Mouse (Mus musculus) heart, embryonic 10.5 days (tissue): ENCODE data around the gene Pdzk1ip1. TPM values are rescaled to one million over a fixed set of nuclear protein-coding genes. Genes with fewer than 3 reads are reported as not detected.

Source experiments
- DNase-seq: peaks from one replicate; pipeline ENCODE4 v3.0.0-alpha.2; 2017; ENCODE audit warnings: low spot score
- H3K27ac ChIP-seq: fragments of 300-500 bp; sonication (generic); 2 replicates; pipeline ENCODE4 v1.5.1; 2016; ENCODE audit warnings: mild to moderate bottlenecking
- H3K27me3 ChIP-seq: fragments of 300-500 bp; sonication (generic); 2 replicates; pipeline ENCODE4 v1.6.1; 2016; ENCODE audit warnings: mild to moderate bottlenecking; ENCODE audit not compliant: poor library complexity, insufficient read depth, severe bottlenecking
- H3K36me3 ChIP-seq: fragments of 300-500 bp; sonication (generic); 2 replicates; pipeline ENCODE4 v1.6.1; 2016; ENCODE audit warnings: mild to moderate bottlenecking, moderate library complexity
- H3K4me1 ChIP-seq: fragments of 300-500 bp; sonication (generic); 2 replicates; pipeline ENCODE4 v1.6.1; 2016; ENCODE audit warnings: mild to moderate bottlenecking
- H3K4me3 ChIP-seq: fragments of 300-500 bp; sonication (generic); 2 replicates; pipeline ENCODE4 v1.5.1; 2016; ENCODE audit warnings: mild to moderate bottlenecking, moderate library complexity
- H3K9me3 ChIP-seq: fragments of 300-500 bp; sonication (generic); 2 replicates; pipeline ENCODE4 v1.6.1; 2016; ENCODE audit warnings: mild to moderate bottlenecking, moderate library complexity
- WGBS: fragments of 180-500 bp; shearing (Covaris S2); methylation state at CpG from one replicate; pipeline ENCODE4 v1.1.7; 2016; 5-methylcytosine and 5-hydroxymethylcytosine counted together
- polyA plus RNA-seq: library from polyadenylated mRNA; unstranded; fragments of >200 nt; fragmentation: Nextera tagmentation; extraction: Ambion mirVana; gene quantifications from 2 replicates; pipeline ENCODE4 v1.2.1, GENCODE M21; 2016

The Pdzk1ip1 gene
- polyA plus RNA-seq: 19.5 and 29.4 TPM in 2 replicates

DNA sequence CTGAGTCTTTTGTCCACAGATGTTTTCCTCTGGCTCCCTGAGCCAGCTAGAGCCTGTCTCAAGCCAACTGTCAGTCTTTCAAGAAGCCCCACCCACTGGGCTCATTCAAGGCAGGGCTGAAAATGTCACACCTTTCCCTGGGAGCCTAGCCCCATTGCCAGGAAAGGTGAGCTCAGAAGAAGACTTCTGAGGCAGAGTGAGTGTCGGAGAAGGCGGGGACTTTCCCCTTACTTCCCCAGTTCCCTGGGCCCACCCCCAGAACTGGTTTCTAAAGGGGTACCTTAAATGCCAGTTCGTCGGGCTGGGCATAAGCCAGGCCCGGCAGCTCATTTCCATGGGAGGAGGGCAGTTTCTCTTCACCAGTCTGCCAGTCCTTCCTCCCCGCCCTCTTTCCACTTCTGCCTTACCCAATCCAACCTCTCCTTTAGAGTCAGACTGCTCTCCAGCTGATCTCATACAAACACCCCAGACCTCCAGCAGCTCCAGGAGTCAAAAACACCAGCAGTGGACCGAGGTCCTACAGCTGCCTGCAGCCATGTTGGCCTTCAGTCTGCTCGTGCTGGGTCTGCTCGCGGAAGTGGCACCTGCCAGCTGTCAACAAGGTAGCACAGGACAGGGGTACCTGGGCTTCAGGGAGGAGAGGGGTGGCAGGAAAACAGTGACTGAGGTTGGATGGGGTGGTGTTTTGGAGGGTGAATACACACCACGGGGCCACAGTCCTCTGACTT lies at the start of gene Pdzk1ip1:
TSS of gene Pdzk1ip1 (plus strand) at position 98 of the 728 bp plus-strand sequence.
- WGBS: 12% methylated on average over 11 of the region's 11 CpGs
- no peak for DNase-seq
- H3K27ac ChIP-seq: peak within 1 kb of the TSS; percentile 79
- peaks cover 80% of the 10 kb centered on the region for H3K27me3 ChIP-seq
- no peaks in the 10 kb centered on the region for H3K9me3 ChIP-seq
- H3K4me1 ChIP-seq: peaks cover 7% of the 10 kb centered on the region
- H3K36me3 ChIP-seq: no peaks in the 10 kb centered on the region
- H3K4me3 ChIP-seq: peak within 1 kb of the TSS; percentile 36

DNA sequence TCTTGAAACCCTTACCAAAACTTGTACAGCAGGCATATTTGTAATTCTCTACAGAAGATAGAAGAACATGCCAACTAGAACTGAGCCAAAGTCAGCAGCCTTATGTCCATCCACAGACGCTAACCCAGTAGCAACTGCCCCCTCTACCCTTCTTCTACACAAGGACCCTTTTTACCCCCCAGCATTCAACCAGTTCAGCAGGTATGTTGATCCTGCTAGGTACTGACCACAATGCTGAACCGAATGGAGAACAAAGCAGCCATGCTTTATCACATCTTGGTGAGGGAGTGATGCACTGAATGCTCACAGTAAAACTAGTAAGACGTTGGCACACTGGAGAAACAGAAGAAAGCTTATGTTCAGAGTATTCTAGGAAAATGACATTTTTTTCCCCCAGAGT lies 42.9 kb upstream of the Pdzk1ip1 start:
- WGBS: 79% methylated on average over 3 of the region's 3 CpGs
- Histone ChIP-seq H3K9me3 (no peaks in the 10 kb centered on the region), H3K4me1 (no peaks in the 10 kb centered on the region; the same call in 1 of the 2 replicates), H3K36me3 (peaks cover 25% of the 10 kb centered on the region), H3K27me3 (peaks cover 30% of the 10 kb centered on the region), H3K4me3 (no peak overlapping the region), H3K27ac (no peak overlapping the region)
- DNase-seq: peak; percentile 51

DNA sequence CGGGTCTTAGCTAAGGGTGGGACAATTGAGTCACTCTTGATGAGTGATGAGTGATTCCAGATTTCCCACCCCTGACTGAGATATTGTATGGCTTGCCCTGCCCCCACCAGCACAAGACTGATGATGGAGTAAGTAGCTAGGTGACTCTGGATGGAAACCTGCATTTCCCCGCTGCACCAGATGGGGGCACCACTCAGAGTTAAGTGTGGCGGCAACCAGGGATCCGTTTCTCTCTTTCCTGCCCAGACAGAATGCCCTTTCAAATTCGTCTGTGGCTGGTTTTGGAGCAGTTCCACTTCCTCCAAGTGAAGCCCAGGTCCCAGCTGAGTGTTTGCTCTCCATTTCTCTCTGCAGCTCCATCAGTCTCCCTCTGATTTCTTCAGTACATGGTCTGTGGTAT lies 40.8 kb upstream of the Pdzk1ip1 start:
- no peaks in the 10 kb centered on the region for H3K9me3 ChIP-seq
- H3K36me3 ChIP-seq: peaks cover 5% of the 10 kb centered on the region; the same call in 1 of the 2 replicates
- DNase-seq: peak; percentile 89
- H3K27me3 ChIP-seq: peaks cover 50% of the 10 kb centered on the region
- H3K4me3 ChIP-seq: no peak overlapping the region
- peaks cover 6% of the 10 kb centered on the region for H3K4me1 ChIP-seq
- H3K27ac ChIP-seq: peak overlapping the region; percentile 54; the same call in 1 of the 2 replicates
- 7% methylated on average over 5 of the region's 5 CpGs for WGBS

DNA sequence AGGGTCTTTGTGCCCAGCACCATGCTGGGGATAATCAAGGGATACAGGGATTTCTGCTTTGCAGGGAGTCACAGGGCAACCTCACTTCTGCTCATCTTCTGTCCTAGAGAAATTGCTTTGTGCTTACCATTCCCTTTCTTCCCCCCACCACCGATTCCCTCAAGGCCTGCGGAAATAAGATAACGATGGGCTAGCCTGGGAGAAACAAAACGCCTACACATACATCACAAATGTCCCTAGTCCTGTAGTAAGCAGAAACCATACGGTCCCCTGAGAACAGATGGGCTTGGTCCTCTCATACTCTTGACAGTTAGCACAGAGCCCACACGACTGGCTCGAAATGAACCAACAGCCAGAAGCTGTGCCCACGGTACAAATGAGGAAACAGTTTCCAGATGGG lies 40.3 kb upstream of the Pdzk1ip1 start:
- Histone ChIP-seq H3K4me1 (peaks cover 10% of the 10 kb centered on the region), H3K36me3 (peaks cover 3% of the 10 kb centered on the region; the same call in 1 of the 2 replicates), H3K27ac (peak overlapping the region; percentile 54; the same call in 1 of the 2 replicates), H3K27me3 (peaks cover 55% of the 10 kb centered on the region), H3K4me3 (no peak overlapping the region), H3K9me3 (no peaks in the 10 kb centered on the region)
- WGBS: 49% methylated on average over 8 of the region's 8 CpGs
- peak; percentile 81 for DNase-seq

DNA sequence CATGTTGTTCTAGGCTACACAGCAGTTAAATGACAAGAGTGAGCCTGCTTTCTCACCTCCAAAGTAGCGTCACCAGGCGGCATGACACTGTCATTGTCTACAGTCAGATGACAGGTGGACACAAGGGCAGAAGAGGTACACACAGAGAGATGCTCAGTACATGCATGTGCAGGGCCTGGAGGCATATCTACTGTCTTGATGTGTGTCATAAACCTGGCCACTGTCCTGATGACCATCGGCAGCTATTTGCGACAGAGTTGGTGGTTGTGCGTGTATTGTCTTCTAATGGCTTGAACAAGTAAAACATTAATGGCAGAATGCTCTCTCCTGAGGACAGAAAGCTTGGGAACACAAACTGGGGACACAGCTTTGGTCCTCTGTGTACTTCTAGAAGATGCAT lies 37.3 kb upstream of the Pdzk1ip1 start:
- H3K36me3 ChIP-seq: no peaks in the 10 kb centered on the region
- no peaks in the 10 kb centered on the region for H3K9me3 ChIP-seq
- H3K27ac ChIP-seq: no peak overlapping the region
- peak; percentile 73 for DNase-seq
- 74% methylated on average over 5 of the region's 5 CpGs for WGBS
- H3K4me3 ChIP-seq: no peak overlapping the region
- peaks cover 11% of the 10 kb centered on the region for H3K4me1 ChIP-seq
- H3K27me3 ChIP-seq: peaks cover 85% of the 10 kb centered on the region

DNA sequence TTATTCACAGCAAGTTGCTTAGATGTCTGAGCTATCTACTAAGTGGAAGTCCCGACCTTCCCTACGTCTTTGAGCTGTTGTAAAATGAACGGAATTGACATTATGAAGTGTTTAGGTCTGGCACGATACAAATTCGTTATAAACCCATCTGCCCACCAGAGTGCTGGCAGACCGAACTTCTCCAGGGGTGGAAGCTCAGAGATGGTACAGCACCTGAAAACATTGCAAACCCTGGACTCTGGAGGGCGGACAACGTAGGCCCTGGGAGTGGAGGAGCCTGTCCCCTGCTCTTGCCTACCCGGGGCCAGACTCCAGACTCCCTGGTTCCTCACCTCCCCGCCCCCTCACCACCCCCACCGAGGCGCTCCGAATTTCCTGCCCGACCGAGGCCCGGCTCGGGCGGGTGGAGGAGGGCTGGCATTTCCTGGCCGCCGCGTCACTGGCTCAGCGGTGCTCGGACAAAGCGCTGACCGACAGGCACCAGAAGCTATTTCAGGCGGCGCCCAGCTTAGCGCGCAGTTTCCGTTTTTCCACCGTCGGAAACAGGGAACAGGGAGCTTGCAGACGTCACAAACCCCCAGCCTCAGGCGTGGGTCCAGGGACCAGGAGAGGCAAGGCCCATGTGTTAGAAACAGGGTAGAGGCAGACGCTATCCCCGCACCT lies 36.0 kb upstream of the Pdzk1ip1 start:
- peak overlapping the region; percentile 56 for H3K4me3 ChIP-seq
- DNase-seq: peak; percentile 95
- under 1% methylated on average over 36 of the region's 36 CpGs for WGBS
- peaks cover 18% of the 10 kb centered on the region for H3K4me1 ChIP-seq
- no peaks in the 10 kb centered on the region for H3K36me3 ChIP-seq
- H3K27me3 ChIP-seq: peaks cover 92% of the 10 kb centered on the region
- H3K27ac ChIP-seq: peak overlapping the region; percentile 85
- no peaks in the 10 kb centered on the region for H3K9me3 ChIP-seq

DNA sequence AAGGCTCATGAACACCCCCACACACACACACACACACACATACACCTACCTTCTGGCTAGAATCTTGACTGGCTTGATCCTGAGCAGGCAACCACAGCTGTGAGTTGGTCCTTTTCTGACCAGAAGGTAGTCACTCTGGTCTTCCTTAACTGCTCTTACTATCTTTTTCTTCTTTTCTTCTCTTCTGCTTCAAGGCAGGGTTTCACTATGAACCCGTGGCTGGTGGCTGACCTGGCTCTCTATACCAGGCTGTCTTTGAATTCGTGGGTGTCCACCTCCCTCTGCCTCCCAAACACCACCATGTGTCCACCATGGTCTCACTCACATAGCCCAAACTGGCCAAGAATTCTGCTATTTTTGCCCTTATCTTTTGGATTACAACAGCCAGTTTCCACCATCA lies 33.5 kb upstream of the Pdzk1ip1 start:
- H3K4me3 ChIP-seq: no peak overlapping the region
- no peak for DNase-seq
- WGBS: 12% methylated on average over 2 of the region's 2 CpGs
- H3K9me3 ChIP-seq: no peaks in the 10 kb centered on the region
- H3K4me1 ChIP-seq: peaks cover 18% of the 10 kb centered on the region
- H3K27ac ChIP-seq: peak overlapping the region; percentile 9; the same call in 1 of the 2 replicates
- H3K36me3 ChIP-seq: no peaks in the 10 kb centered on the region
- H3K27me3 ChIP-seq: peaks cover 92% of the 10 kb centered on the region

DNA sequence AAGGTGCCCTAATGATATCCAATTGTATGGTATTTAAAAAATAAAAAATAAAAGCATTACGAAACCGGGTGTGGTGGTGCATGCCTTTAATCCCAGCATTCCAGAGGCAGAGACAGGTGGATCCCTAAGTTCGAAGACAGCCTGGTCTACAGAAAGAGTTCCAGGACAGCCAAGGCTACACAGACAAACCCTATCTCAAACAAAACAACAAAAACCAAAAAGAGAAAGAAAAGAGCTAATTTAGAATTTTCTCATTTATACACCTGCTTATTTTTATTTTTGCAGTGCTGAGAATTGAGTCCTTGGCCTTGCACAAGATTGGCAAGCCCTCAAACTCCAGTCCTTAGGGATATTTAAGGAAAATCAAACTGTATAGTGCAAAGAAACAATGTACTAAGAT lies 32.8 kb upstream of the Pdzk1ip1 start:
- WGBS: 21% methylated on average over 3 of the region's 3 CpGs
- H3K4me3 ChIP-seq: no peak overlapping the region

DNA sequence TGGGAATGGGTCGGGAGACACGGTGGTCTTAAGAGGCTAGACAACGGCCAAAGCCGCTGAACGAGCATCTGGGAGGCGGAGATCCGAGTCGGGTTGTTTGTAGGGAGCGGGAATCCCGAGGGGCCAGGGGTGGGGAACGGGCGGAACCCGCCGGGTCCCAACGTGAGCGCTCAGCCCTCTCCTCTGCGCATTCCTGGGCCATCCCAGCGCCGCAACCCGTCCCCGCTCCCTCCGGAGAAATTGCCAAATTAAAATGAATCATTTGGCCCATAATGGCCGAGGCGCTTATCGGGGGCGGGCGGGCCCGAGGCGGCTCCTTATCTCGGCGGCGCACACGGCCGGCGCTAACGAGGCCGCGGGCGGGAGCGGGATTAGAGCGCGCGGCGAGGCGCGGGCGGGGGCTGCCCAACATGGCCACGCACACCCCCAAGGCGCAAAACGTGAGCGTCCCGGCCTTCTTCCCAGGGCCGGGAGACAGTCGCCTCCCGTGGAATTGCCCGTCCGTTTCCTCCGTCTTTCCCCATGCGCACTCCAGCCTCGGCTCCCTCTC lies 32.1 kb upstream of the Pdzk1ip1 start, which contains the start of gene Tal1:
TSS of gene Tal1 (plus strand) at position 56 of the 550 bp plus-strand sequence.
- Histone ChIP-seq H3K36me3 (no peaks in the 10 kb centered on the region), H3K27me3 (peaks cover 94% of the 10 kb centered on the region), H3K4me3 (peak within 1 kb of the TSS; percentile 60), H3K9me3 (no peaks in the 10 kb centered on the region), H3K4me1 (peaks cover 18% of the 10 kb centered on the region), H3K27ac (peak within 1 kb of the TSS; percentile 91)
- under 1% methylated on average over 60 of the region's 60 CpGs for WGBS
- DNase-seq: peak; percentile 89

More for the DNA sequence above, 32.8 kb upstream of the Pdzk1ip1 start:
- H3K27ac ChIP-seq: peak overlapping the region; percentile 91; the same call in 1 of the 2 replicates
- DNase-seq: no peak
- H3K27me3 ChIP-seq: peaks cover 94% of the 10 kb centered on the region
- no peaks in the 10 kb centered on the region for H3K9me3 ChIP-seq
- no peaks in the 10 kb centered on the region for H3K36me3 ChIP-seq
- peaks cover 18% of the 10 kb centered on the region for H3K4me1 ChIP-seq

DNA sequence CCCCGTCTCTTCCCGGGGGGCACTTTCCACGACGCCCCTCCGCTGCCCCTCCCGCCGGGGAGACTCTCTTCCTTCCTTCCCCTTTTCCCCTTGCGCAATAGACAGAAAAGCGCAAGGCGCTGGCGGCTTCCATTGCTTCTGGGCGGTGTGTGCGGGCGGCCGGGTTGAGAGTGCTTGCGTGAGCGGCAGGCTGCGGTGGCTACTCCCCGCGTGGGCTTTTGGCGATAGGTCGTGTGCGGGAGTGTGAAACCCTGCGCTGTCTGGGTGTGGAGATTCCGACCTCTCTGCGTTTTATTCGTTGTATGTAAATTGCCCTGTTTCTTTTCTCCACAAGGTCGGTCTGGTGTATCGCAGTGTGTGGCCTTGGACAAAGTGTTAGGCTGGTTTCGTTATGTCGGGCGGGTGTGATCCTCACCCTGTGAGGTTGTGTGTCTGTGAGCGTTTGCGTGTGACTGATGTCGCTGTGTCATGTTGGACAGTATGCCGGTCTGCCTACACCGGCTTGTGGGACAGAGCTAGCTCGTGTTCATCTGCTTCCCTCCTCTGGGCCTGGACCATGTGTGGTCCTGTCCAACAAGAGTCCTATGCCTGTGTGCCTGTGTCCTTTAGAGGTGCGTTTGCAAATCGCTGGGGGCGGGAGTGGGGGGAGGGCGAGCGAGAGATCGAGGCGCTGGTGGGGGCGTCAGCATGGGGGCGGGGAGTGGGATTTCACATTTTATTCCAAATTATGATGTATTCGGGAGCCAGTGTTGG lies 31.4 kb upstream of the Pdzk1ip1 start:
- H3K9me3 ChIP-seq: no peaks in the 10 kb centered on the region
- under 1% methylated on average over 48 of the region's 48 CpGs for WGBS
- H3K4me3 ChIP-seq: peak overlapping the region; percentile 60
- H3K27me3 ChIP-seq: peaks cover 94% of the 10 kb centered on the region
- H3K36me3 ChIP-seq: no peaks in the 10 kb centered on the region
- H3K4me1 ChIP-seq: peaks cover 18% of the 10 kb centered on the region
- DNase-seq: peak; percentile 89
- peak overlapping the region; percentile 91 for H3K27ac ChIP-seq

DNA sequence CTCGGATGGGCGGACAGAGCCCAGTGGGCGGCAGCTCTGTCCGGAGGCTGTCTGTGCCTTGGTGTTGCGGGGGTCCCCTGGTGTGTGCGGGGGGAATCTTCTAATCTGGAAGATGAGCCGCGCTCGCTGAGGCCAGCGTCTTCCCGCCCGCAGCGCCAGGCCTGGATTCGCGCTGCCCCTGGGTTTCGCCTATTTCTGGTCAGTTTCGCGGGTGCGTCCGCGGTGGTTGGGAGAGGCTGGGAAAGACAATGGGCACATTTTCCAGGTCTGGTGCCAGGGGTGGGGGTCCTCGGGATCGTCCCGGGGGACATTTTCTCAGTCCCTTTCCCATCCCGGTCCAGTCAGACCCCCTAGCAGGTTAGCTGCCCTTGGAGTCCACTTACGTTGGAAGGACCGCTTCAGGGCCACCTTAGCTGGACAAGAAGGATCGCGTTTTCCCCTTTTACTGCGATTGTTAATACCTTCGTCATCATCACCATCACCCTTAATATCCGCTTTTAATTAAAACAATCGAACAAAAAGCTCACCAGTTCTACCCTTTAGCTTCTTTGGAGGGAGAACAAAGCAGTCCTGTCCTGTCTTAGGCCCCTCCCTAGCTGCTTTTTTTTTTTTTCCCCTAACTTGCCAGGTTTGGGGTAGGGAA lies 30.7 kb upstream of the Pdzk1ip1 start:
- no peaks in the 10 kb centered on the region for H3K36me3 ChIP-seq
- peak overlapping the region; percentile 91 for H3K27ac ChIP-seq
- peaks cover 16% of the 10 kb centered on the region for H3K4me1 ChIP-seq
- peaks cover 95% of the 10 kb centered on the region for H3K27me3 ChIP-seq
- DNase-seq: no peak
- under 1% methylated on average over 33 of the region's 33 CpGs for WGBS
- H3K4me3 ChIP-seq: peak overlapping the region; percentile 60
- no peaks in the 10 kb centered on the region for H3K9me3 ChIP-seq

DNA sequence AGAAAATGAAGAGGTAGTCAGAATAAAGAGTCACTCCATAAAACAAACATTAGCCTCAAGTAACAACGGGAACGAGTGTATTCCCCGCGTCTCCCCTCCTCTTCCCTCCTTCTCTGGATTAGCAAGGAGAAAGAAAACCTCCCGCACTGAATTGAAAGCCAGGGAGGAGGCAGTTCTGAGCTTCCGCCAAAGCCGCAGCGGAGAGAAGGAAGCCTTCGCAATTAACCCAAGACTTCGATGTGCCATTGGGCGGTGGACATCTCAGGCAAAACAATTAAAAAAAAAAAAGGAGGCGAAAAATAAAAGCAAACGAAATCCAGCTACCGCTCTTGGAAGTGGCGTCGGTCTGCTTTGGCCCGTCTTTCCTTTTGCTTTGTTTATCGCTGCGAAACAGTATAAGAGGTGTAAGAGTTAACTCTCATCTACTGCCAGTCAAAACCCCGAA lies 30.2 kb upstream of the Pdzk1ip1 start:
- peak overlapping the region; percentile 91 for H3K27ac ChIP-seq
- no peaks in the 10 kb centered on the region for H3K36me3 ChIP-seq
- H3K9me3 ChIP-seq: no peaks in the 10 kb centered on the region
- H3K4me3 ChIP-seq: peak overlapping the region; percentile 60
- peaks cover 18% of the 10 kb centered on the region for H3K4me1 ChIP-seq
- DNase-seq: no peak
- under 1% methylated on average over 20 of the region's 20 CpGs for WGBS
- peaks cover 95% of the 10 kb centered on the region for H3K27me3 ChIP-seq
